Comparison of ENCODE assay signal across 8 mouse cellular contexts in the genomic region with DNA sequence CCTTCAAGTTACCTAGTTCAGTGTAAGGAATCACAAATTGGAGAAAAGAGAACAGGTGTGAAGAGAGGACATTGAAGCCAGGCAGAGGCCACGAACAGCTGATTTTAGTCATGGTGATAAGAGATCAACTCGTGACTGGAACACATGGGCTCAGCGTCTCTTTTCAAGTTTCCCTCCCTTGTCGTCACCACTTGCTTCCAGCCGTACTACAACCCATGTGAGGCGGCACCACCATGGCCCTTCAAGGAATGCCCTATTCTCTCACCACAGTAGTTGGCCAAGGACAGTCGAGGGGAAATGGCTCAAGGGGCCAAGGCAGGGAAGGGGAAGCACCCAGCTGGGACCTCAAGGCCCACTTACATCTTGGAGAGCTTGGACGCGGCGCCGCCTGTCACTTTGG. TPM values are rescaled to one million over a fixed set of nuclear protein-coding genes. Genes with fewer than 3 reads are reported as not detected.
DNase-seq lines count a peak whose midpoint lies in the region; ATAC-seq lines count a peak whose summit lies in the region.

No protein-coding gene starts in this region.

- DNase-seq in kidney, adult 9 months, result peak; percentile 42
- DNase-seq in kidney, adult 11 months, result no peak
- DNase-seq in NIH3T3 (ENCODE audit: low read depth), result peak; percentile 59
- DNase-seq in limb, embryonic 10.5 days (ENCODE audit: low spot score), result peak; percentile 52
- DNase-seq in naive thymus-derived CD4-positive, alpha-beta T cell, adult 2 months (ENCODE audit: low read depth), result peak; percentile 64
- no peak for DNase-seq in layer of hippocampus, adult 9-10 months (ENCODE audit: low spot score)
- DNase-seq in urinary bladder, adult 2 months (ENCODE audit: low spot score), result no peak

- peaks cover 45% of the 10 kb centered on the region for H3K36me3 ChIP-seq in forebrain, embryonic 12.5 days (replicated peaks)
- H3K36me3 ChIP-seq in limb, embryonic 10.5 days, result peaks cover 49% of the 10 kb centered on the region

- H3K9me3 ChIP-seq in forebrain, embryonic 12.5 days, result no peaks in the 10 kb centered on the region
- no peaks in the 10 kb centered on the region for H3K9me3 ChIP-seq in limb, embryonic 10.5 days (replicated peaks)

- H3K27me3 ChIP-seq in forebrain, embryonic 12.5 days, result no peaks in the 10 kb centered on the region
- no peaks in the 10 kb centered on the region for H3K27me3 ChIP-seq in limb, embryonic 10.5 days (ENCODE audit: low read depth, poor library complexity, severe bottlenecking)

- H3K4me1 ChIP-seq in forebrain, embryonic 12.5 days, result peaks cover 44% of the 10 kb centered on the region
- H3K4me1 ChIP-seq in limb, embryonic 10.5 days, result peaks cover 40% of the 10 kb centered on the region

- peak overlapping the region; percentile 82 for H3K4me2 ChIP-seq in forebrain, embryonic 12.5 days

- 0 out of 2 replicates have a peak, but pooled peaks have one; percentile 5 for ATAC-seq in forebrain, embryonic 12.5 days (ENCODE audit: low FRiP score)

- peak overlapping the region; percentile 74 for H3K4me3 ChIP-seq in forebrain, embryonic 12.5 days (replicated peaks)
- peak overlapping the region; percentile 76 for H3K4me3 ChIP-seq in limb, embryonic 10.5 days

- H3K9ac ChIP-seq in forebrain, embryonic 12.5 days, result peak overlapping the region; percentile 89

- 2% methylated on average over 11 of the region's 11 CpGs for WGBS in forebrain, embryonic 12.5 days
- 1% methylated on average over 11 of the region's 11 CpGs for WGBS in limb, embryonic 10.5 days

- H3K27ac ChIP-seq in forebrain, embryonic 12.5 days, result peak overlapping the region; percentile 92; the same call in 1 of the 2 replicates
- H3K27ac ChIP-seq in limb, embryonic 10.5 days, result peak overlapping the region; percentile 93

RNA-seq across cellular contexts. Expression of a gene that starts 0.8 kb away (rescaled TPM):
- polyA plus RNA-seq in forebrain, embryonic 12.5 days (2016; fragmentation: Nextera tagmentation; extraction: Ambion mirVana), result 137 and 143 TPM in 2 replicates
- polyA plus RNA-seq in limb, embryonic 10.5 days (2016; fragmentation: Nextera tagmentation; extraction: Ambion mirVana), result 116 and 129 TPM in 2 replicates
- 72.3 and 79.9 TPM in 2 replicates for polyA plus RNA-seq in urinary bladder, adult 2 months (2012; rRNA removed)

RNA-seq across cellular contexts. Expression of a gene that starts 1.1 kb away (rescaled TPM):
- polyA plus RNA-seq in forebrain, embryonic 12.5 days (2016; fragmentation: Nextera tagmentation; extraction: Ambion mirVana), result 970 and 1,048 TPM in 2 replicates
- polyA plus RNA-seq in limb, embryonic 10.5 days (2016; fragmentation: Nextera tagmentation; extraction: Ambion mirVana), result 939 and 1,103 TPM in 2 replicates
- 609 and 648 TPM in 2 replicates for polyA plus RNA-seq in urinary bladder, adult 2 months (2012; rRNA removed)

RNA-seq across cellular contexts. Expression of a gene that starts 7.1 kb away (rescaled TPM):
- 1.5 and 1.7 TPM in 2 replicates for polyA plus RNA-seq in forebrain, embryonic 12.5 days (2016; fragmentation: Nextera tagmentation; extraction: Ambion mirVana)
- polyA plus RNA-seq in limb, embryonic 10.5 days (2016; fragmentation: Nextera tagmentation; extraction: Ambion mirVana), result 1.3 and 1.6 TPM in 2 replicates
- 0.88 and 1.1 TPM in 2 replicates for polyA plus RNA-seq in urinary bladder, adult 2 months (2012; rRNA removed)

Comparison
In these comparisons a context has a peak if more than half of its experiments do, and no peak if none do; other contexts are left out.
1. DNase-seq: peak in kidney, adult 9 months (single experiment), NIH3T3 (single experiment), limb, embryonic 10.5 days (single experiment) and naive thymus-derived CD4-positive, alpha-beta T cell, adult 2 months (single experiment); none in kidney, adult 11 months (single experiment), layer of hippocampus, adult 9-10 months (single experiment) and urinary bladder, adult 2 months (single experiment).